Mouse (Mus musculus): ENCODE data around the gene Gm49380. TPM values are rescaled to one million over a fixed set of nuclear protein-coding genes. Genes with fewer than 3 reads are reported as not detected.

The Gm49380 gene
- polyA plus RNA-seq, 1 experiment from 2014 or later: 0.10 TPM

DNA sequence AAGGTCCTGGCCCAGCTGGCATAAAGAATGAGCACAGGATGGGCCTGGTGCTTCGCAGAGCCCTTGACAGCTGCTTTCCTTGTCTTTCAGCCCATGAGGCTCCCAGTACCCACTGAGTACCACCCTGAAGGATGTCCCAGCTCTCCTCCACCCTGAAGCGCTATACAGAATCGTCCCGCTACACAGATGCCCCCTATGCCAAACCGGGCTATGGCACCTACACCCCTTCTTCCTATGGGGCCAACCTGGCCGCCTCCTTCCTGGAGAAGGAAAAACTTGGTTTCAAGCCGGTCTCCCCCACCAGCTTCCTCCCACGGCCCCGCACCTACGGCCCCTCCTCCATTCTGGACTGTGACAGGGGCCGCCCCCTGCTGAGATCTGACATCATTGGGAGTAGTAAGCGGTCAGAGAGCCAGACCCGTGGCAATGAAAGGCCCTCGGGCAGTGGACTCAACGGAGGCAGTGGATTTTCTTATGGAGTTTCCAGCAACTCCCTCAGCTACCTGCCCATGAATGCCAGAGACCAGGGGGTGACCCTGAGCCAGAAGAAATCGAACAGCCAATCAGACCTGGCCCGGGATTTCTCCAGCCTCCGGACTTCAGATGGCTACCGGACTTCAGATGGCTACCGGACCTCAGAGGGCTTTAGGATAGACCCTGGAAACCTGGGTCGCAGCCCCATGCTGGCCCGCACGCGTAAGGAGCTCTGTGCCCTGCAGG is 37.9 kb downstream of the Gm49380 start:
- H3K27ac ChIP-seq (ENCODE audit: low read length): no peak overlapping the region
- H3K9ac ChIP-seq (ENCODE audit: low read depth, low read length): no peak overlapping the region
- H3K36me3 ChIP-seq (ENCODE audit: control insufficient read depth, insufficient read depth, low read length): no peaks in the 10 kb centered on the region
- WGBS: 71% methylated on average over 24 of the region's 24 CpGs
- no peak overlapping the region for H3K4me2 ChIP-seq (ENCODE audit: low read length)
- H3K4me1 ChIP-seq (ENCODE audit: control insufficient read depth, insufficient read depth, low read length): no peaks in the 10 kb centered on the region; the same call in 1 of the 2 replicates
- no peak overlapping the region for H3K4me3 ChIP-seq (ENCODE audit: low read depth, low read length)
- no peak for ATAC-seq
- no peaks in the 10 kb centered on the region for H3K27me3 ChIP-seq (ENCODE audit: control insufficient read depth, insufficient read depth, low read depth, low read length)
- no peaks in the 10 kb centered on the region for H3K9me3 ChIP-seq (replicated peaks; ENCODE audit: control insufficient read depth, low read length, poor library complexity, severe bottlenecking)

- H3K27ac ChIP-seq (ENCODE audit: low read length): no peak overlapping the region
- no peak overlapping the region for H3K9ac ChIP-seq (ENCODE audit: low read depth, low read length)
- WGBS: 64% methylated on average over 9 of the region's 9 CpGs
- H3K36me3 ChIP-seq (ENCODE audit: control insufficient read depth, insufficient read depth, low read length): no peaks in the 10 kb centered on the region
- no peaks in the 10 kb centered on the region; the same call in 1 of the 2 replicates for H3K4me1 ChIP-seq (ENCODE audit: control insufficient read depth, insufficient read depth, low read length)
- H3K4me2 ChIP-seq (ENCODE audit: low read length): no peak overlapping the region
- no peak overlapping the region for H3K4me3 ChIP-seq (ENCODE audit: low read depth, low read length)
- no peak for ATAC-seq
- no peaks in the 10 kb centered on the region for H3K9me3 ChIP-seq (replicated peaks; ENCODE audit: control insufficient read depth, low read length, poor library complexity, severe bottlenecking)
- no peaks in the 10 kb centered on the region for H3K27me3 ChIP-seq (ENCODE audit: control insufficient read depth, insufficient read depth, low read depth, low read length)
Observed at GRCm38 (mm10) chr9:44074395-44075275, 38.7 kb downstream of the Gm49380 start.

- 40% methylated on average over 5 of the region's 5 CpGs for WGBS
- H3K9me3 ChIP-seq (replicated peaks; ENCODE audit: control insufficient read depth, low read length, poor library complexity, severe bottlenecking): no peaks in the 10 kb centered on the region
- H3K4me2 ChIP-seq (ENCODE audit: low read length): no peak overlapping the region; the same call in 1 of the 2 replicates
- H3K36me3 ChIP-seq (ENCODE audit: control insufficient read depth, insufficient read depth, low read length): no peaks in the 10 kb centered on the region
- ATAC-seq: no peak
- no peaks in the 10 kb centered on the region; the same call in 1 of the 2 replicates for H3K4me1 ChIP-seq (ENCODE audit: control insufficient read depth, insufficient read depth, low read length)
- no peak overlapping the region for H3K4me3 ChIP-seq (ENCODE audit: low read depth, low read length)
- no peaks in the 10 kb centered on the region for H3K27me3 ChIP-seq (ENCODE audit: control insufficient read depth, insufficient read depth, low read depth, low read length)
- no peak overlapping the region for H3K27ac ChIP-seq (ENCODE audit: low read length)
- no peak overlapping the region for H3K9ac ChIP-seq (ENCODE audit: low read depth, low read length)
Observed at GRCm38 (mm10) chr9:44073115-44073514, 40.2 kb downstream of the Gm49380 start.

DNA sequence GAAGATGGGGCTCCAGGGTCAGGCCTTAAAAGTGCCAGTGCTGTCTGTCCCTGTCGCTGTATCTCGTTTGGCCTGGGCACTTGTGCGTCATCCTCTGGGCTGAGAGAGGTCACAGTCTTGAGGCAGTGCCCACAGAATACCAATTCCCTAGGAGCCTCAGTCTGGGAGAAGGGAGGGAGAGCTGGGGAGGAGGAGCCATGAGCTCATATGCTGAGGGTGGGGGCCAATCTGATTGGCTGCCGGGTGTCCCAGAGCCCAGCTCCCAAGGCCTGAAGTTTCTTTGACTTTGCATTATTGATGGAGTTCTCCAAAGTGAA is 40.7 kb downstream of the Gm49380 start:
- no peaks in the 10 kb centered on the region for H3K27me3 ChIP-seq (ENCODE audit: control insufficient read depth, insufficient read depth, low read depth, low read length)
- 16% methylated on average over 4 of the region's 4 CpGs for WGBS
- no peak overlapping the region for H3K4me3 ChIP-seq (ENCODE audit: low read depth, low read length)
- no peaks in the 10 kb centered on the region; the same call in 1 of the 2 replicates for H3K4me1 ChIP-seq (ENCODE audit: control insufficient read depth, insufficient read depth, low read length)
- peak; percentile 57; the same call in 1 of the 2 replicates for ATAC-seq
- no peaks in the 10 kb centered on the region for H3K9me3 ChIP-seq (replicated peaks; ENCODE audit: control insufficient read depth, low read length, poor library complexity, severe bottlenecking)
- peak overlapping the region; percentile 77 for H3K27ac ChIP-seq (ENCODE audit: low read length)
- H3K36me3 ChIP-seq (ENCODE audit: control insufficient read depth, insufficient read depth, low read length): no peaks in the 10 kb centered on the region
- peak overlapping the region; percentile 28 for H3K4me2 ChIP-seq (ENCODE audit: low read length)
- H3K9ac ChIP-seq (ENCODE audit: low read depth, low read length): no peak overlapping the region

DNA sequence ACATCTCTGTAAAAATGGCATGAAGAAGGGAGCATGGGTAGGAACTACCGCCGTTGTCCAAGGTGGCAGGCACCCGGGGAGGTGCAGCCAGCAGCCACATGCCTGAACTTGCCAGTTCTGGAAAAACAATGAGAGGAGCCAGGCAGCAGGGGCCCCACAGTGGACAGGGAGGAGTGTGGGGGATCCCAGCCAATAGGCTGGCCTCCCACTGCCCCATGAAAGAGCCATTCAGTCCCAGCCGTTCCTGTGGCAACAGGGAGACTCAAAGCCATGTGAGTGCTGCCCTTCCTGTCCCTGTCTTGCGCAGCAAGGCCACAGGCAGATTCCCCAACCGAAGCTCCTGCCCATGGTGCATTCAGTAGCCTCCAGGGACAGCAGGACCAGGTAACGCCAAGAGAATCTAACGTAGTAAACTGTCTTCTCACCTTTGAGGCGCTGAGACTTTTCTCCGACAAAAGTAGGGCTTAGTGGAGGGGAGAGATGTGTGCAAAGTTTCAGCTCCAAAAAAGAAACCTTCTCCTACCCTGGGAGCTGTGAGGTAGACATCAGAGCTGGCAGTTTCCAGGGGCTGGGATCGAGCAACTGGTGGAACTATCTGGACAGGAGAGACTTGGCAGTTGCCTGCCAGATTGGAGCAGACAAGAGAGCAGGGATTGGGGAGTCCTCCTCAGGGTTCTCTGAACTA is 41.2 kb downstream of the Gm49380 start:
- Histone ChIP-seq H3K4me3 (ENCODE audit: low read depth, low read length) (no peak overlapping the region), H3K36me3 (ENCODE audit: control insufficient read depth, insufficient read depth, low read length) (no peaks in the 10 kb centered on the region), H3K27me3 (ENCODE audit: control insufficient read depth, insufficient read depth, low read depth, low read length) (no peaks in the 10 kb centered on the region), H3K4me2 (ENCODE audit: low read length) (peak overlapping the region; percentile 28), H3K27ac (ENCODE audit: low read length) (peak overlapping the region; percentile 77), H3K9me3 (replicated peaks; ENCODE audit: control insufficient read depth, low read length, poor library complexity, severe bottlenecking) (no peaks in the 10 kb centered on the region), H3K4me1 (ENCODE audit: control insufficient read depth, insufficient read depth, low read length) (peaks cover 4% of the 10 kb centered on the region), H3K9ac (ENCODE audit: low read depth, low read length) (no peak overlapping the region)
- 11% methylated on average over 11 of the region's 11 CpGs for WGBS
- ATAC-seq: peak; percentile 72

DNA sequence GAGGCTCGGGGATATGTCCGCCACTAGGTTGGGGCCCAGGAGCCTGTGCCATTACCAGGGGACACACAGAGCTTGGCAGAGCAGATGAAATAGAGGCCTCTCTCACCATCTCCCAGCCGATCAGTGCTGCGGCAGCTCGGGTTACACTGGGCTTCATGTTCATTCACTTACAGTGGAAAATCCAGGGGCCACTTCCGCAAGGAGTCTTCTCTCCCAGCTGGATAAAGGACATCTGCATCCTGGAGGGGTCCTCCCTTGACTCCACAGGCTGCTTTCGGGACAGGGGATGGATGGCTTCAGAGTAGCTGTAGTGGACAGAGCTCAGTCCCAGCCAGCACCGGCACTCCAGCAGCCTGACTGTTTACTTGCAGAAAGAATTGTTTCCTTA is 42.5 kb downstream of the Gm49380 start:
- no peak overlapping the region for H3K9ac ChIP-seq (ENCODE audit: low read depth, low read length)
- no peaks in the 10 kb centered on the region for H3K9me3 ChIP-seq (replicated peaks; ENCODE audit: control insufficient read depth, low read length, poor library complexity, severe bottlenecking)
- H3K4me2 ChIP-seq (ENCODE audit: low read length): no peak overlapping the region
- no peaks in the 10 kb centered on the region for H3K27me3 ChIP-seq (ENCODE audit: control insufficient read depth, insufficient read depth, low read depth, low read length)
- no peak overlapping the region for H3K27ac ChIP-seq (ENCODE audit: low read length)
- peaks cover 5% of the 10 kb centered on the region for H3K4me1 ChIP-seq (ENCODE audit: control insufficient read depth, insufficient read depth, low read length)
- no peaks in the 10 kb centered on the region for H3K36me3 ChIP-seq (ENCODE audit: control insufficient read depth, insufficient read depth, low read length)
- ATAC-seq: no peak
- no peak overlapping the region for H3K4me3 ChIP-seq (ENCODE audit: low read depth, low read length)
- 53% methylated on average over 8 of the region's 8 CpGs for WGBS

DNA sequence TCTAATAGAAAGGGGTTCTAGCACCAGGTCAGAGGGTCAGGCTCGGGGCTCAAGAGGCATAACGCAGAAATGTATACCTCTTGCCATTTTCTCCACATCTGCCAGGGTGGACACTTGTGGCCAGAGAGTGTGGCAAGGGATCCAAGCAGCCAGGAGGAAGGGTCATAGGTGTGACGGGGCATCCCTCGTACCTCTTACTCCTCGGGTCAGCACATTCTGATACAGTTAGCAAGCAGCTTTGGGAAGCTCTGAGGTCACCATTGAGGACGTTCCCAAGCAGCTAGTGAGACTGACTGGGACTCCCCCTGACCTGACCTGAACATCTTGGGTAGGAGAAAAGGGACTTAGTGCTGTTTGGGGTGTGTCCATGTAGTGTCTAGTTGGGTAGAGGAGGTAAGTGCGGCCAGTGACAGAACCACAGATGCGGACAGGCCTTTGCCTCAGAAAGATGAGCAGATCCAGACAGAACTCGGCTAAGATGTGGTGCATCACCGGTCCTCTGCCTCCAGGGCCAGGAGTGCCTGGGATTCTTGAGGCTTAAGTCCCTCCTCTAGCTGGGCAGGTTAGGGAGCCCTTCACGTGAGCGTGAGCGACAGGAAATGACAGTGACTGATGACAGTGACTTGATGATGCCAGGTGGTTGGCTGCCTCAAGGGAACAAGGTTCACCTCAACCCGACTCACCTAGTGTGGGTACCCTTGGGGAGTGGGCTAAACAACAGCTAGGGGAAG is 43.0 kb downstream of the Gm49380 start:
- 84% methylated on average over 14 of the region's 14 CpGs for WGBS
- Histone ChIP-seq H3K4me1 (ENCODE audit: control insufficient read depth, insufficient read depth, low read length) (peaks cover 5% of the 10 kb centered on the region), H3K9ac (ENCODE audit: low read depth, low read length) (no peak overlapping the region), H3K27me3 (ENCODE audit: control insufficient read depth, insufficient read depth, low read depth, low read length) (no peaks in the 10 kb centered on the region), H3K9me3 (replicated peaks; ENCODE audit: control insufficient read depth, low read length, poor library complexity, severe bottlenecking) (no peaks in the 10 kb centered on the region), H3K4me2 (ENCODE audit: low read length) (no peak overlapping the region), H3K4me3 (ENCODE audit: low read depth, low read length) (no peak overlapping the region), H3K27ac (ENCODE audit: low read length) (no peak overlapping the region), H3K36me3 (ENCODE audit: control insufficient read depth, insufficient read depth, low read length) (no peaks in the 10 kb centered on the region)
- no peak for ATAC-seq

DNA sequence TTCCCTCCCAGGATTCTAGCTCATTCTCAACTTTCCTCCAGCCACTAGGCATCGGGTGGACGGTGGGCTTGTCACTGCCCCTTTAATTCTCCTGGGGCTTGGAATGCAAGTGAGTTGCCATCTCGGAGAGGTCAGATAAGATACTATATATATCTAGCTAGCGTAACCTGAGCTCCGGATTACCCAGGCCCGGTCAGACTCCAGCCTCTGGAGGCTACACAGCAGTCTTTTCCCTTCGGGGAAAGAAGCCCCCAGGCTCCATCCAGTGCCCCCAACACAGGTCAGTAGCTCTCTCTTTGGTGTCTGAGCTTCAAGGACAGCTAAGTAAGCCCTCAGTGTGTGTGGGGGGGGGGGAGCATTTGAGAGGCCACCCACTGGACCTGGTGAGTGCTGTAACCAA is 44.0 kb downstream of the Gm49380 start:
- Histone ChIP-seq H3K4me1 (ENCODE audit: control insufficient read depth, insufficient read depth, low read length) (peaks cover 5% of the 10 kb centered on the region), H3K9me3 (replicated peaks; ENCODE audit: control insufficient read depth, low read length, poor library complexity, severe bottlenecking) (no peaks in the 10 kb centered on the region), H3K4me2 (ENCODE audit: low read length) (no peak overlapping the region), H3K4me3 (ENCODE audit: low read depth, low read length) (no peak overlapping the region), H3K27ac (ENCODE audit: low read length) (no peak overlapping the region), H3K36me3 (ENCODE audit: control insufficient read depth, insufficient read depth, low read length) (no peaks in the 10 kb centered on the region), H3K27me3 (ENCODE audit: control insufficient read depth, insufficient read depth, low read depth, low read length) (no peaks in the 10 kb centered on the region), H3K9ac (ENCODE audit: low read depth, low read length) (no peak overlapping the region)
- WGBS: 29% methylated on average over 7 of the region's 7 CpGs
- ATAC-seq: no peak

All from midbrain, embryonic 16.5 days (tissue).